Mouse (Mus musculus) adrenal gland, adult 8-10 months (tissue): ENCODE measurements around the gene Ctcf. TPM values are rescaled to one million over a fixed set of nuclear protein-coding genes. Genes with fewer than 3 reads are reported as not detected.
A peak's percentile ranks its signal among the peaks of the same experiment; 100 is the strongest.

ENCODE experiments used
- DNase-seq: peaks from one replicate; pipeline ENCODE4 v3.0.0; 2022
- total RNA-seq, 4 experiments: library from RNA; stranded (reverse); gene quantifications; 2 replicates each; pipeline ENCODE4 v1.2.4; 2022

Gene Ctcf
- total RNA-seq, 4 experiments from 2014 or later, result 61.2 to 79.1 (median 67.7) TPM

- DNase-seq, result no peak
Measured at GRCm38 (mm10) chr8:105702001-105702401, 65.6 kb downstream of the Ctcf start.

GRCm38 (mm10) chr8:105702731-105703415, 66.5 kb downstream of the Ctcf start:
- DNase-seq, result no peak

GRCm38 (mm10) chr8:105704146-105704812, 67.9 kb downstream of the Ctcf start:
- no peak for DNase-seq

- no peak for DNase-seq
Measured at GRCm38 (mm10) chr8:105704955-105705354, 68.6 kb downstream of the Ctcf start.

- no peak for DNase-seq
Measured at GRCm38 (mm10) chr8:105706426-105706825, 70.1 kb downstream of the Ctcf start.

- peak; percentile 86 for DNase-seq
Measured at GRCm38 (mm10) chr8:105707498-105708403, 71.4 kb downstream of the Ctcf start, which contains the start of the genes 4933405L10Rik and Enkd1. 4933405L10Rik (plus strand) TSS chr8:105707655. Enkd1 (minus strand) TSS chr8:105708210.

- no peak for DNase-seq
Measured at GRCm38 (mm10) chr8:105708675-105709074, 72.3 kb downstream of the Ctcf start.

- no peak for DNase-seq
Measured at GRCm38 (mm10) chr8:105709317-105709716, 72.9 kb downstream of the Ctcf start.

- DNase-seq, result no peak
Measured at GRCm38 (mm10) chr8:105712286-105712685, 75.9 kb downstream of the Ctcf start.

- peak; percentile 72 for DNase-seq
Measured at GRCm38 (mm10) chr8:105714139-105714538, 77.8 kb downstream of the Ctcf start.

- no peak for DNase-seq
Measured at GRCm38 (mm10) chr8:105715042-105715441, 78.7 kb downstream of the Ctcf start.

GRCm38 (mm10) chr8:105716302-105716945, 80.1 kb downstream of the Ctcf start:
- no peak for DNase-seq

- no peak for DNase-seq
Measured at GRCm38 (mm10) chr8:105719637-105720036, 83.3 kb downstream of the Ctcf start.

- DNase-seq, result no peak
Measured at GRCm38 (mm10) chr8:105722861-105723260, 86.5 kb downstream of the Ctcf start.

GRCm38 (mm10) chr8:105725726-105726125, 89.4 kb downstream of the Ctcf start:
- DNase-seq, result no peak

GRCm38 (mm10) chr8:105727397-105728124, 91.2 kb downstream of the Ctcf start:
- DNase-seq, result peak; percentile 41

GRCm38 (mm10) chr8:105732186-105732585, 95.8 kb downstream of the Ctcf start:
- DNase-seq, result no peak
